Mouse (Mus musculus): Measurements from ENCODE around the gene Rabggtb. TPM values are rescaled to one million over a fixed set of nuclear protein-coding genes. Genes with fewer than 3 reads are reported as not detected.
"Not testable (repeated sequence)": the region's sequence is repeated elsewhere in the genome, so short reads cannot be mapped to it uniquely, and the experiment has no call there.

Gene Rabggtb
- total RNA-seq, 4 experiments from 2014 or later: 67.7 to 75.4 (median 69.2) TPM

DNA sequence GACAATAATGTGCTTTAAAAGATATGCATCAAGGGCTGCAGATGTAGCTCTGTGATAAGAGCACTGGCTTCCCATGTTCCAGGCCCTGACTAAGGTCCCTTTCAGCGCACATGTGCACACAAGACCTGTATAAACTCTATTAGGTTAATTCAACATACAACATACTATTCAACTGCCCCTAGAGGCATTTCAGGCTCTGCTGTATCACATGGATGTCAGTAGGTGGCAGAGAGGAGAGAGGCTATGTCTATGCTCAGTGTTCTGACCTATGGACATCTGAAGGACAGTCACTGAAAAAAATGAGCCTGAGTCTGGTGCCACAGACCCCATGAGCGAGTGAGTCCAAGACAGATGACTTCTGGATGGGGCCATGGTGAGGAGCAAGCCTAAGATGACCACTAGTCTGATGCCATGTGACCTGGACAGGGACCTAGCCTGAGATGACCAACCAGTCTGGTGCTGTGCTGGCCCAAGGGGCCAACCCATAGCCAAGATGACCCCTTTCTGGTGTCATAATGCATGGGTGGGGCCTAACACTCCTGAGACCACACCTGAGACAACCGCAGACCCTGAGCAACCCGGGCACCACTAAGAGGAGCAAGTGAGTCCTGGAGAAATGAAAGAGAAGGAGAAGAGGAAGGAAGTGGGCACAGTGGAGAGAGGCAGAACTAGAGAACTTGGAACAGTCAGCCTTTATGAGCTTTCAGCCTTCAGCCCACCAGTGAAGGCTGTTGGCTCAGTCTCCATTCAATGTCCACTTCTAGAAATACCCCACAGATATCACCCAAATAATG lies 48.0 kb downstream of the Rabggtb start:
- no peak for DNase-seq (ENCODE audit: low spot score in 2 of 2)

DNA sequence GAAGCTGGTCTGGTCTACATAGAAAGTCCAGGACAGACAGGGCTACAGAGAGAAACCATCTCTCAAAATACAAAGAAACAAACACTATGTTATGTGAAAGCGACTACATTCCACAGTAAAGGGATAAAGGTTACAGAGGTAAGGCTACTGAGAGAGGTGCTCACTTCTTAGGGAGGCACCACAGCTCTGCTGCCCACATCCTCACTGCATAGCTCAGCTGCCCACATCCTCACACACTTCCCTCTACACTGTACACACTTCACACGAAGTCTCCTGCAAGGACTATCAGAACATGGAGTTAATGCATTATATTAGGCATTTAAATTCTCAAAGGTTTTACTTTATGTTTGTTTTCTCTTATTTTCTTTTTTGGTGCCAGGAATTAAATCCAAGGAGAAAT lies 49.0 kb downstream of the Rabggtb start:
- no peak for DNase-seq (ENCODE audit: low spot score in 2 of 2)

DNA sequence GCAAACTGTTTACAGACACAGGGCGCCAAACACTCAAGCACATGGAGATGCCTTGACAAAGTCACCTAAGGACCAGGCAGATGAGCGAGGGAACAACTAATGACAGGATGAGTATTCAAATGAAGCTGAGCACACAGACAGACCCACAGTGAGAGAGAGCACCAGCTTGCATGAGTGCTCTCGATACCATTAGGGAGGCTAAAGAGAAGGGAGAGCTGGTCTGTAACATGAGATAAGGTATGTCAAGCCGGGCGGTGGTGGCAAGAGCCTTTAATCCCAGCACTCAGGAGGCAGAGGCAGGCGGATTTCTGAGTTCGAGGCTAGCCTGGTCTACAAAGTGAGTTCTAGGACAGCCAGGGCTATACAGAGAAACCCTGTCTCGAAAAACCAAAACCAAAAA lies 52.4 kb downstream of the Rabggtb start:
- not testable (repeated sequence) for DNase-seq (ENCODE audit: low spot score in 2 of 2)

DNA sequence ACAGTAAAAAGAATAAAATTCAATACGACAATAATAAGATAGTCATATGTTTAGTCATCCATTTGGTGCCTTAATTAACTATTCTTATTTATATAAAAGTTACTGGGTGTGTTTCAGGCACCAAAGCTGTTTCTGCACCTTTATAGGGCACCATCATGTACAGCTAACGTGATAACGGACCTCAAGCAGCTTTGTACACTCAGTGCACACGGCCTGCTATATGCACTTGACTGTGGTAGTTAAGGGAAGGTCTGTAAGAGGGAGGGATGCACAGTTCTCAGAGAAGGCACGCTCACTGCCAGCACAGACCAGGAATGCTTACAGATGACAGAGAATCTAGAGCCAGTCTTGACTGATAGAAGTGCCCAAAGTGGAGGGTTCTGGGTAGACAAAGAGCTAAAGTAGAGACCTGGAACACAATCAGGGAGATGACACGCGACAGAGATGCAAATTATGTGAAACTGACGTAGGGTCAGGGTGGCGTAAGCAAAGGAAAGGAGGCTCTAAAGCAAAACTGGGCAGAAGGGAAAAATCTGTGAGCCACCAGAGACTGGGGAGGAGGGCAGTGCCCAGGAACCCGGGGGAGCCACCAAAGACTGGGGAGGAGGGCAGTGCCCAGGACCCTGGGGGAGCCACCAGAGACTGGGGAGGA lies 54.3 kb downstream of the Rabggtb start:
- DNase-seq (ENCODE audit: low spot score in 2 of 2): no peak

Other genes starting within 250 kb of the Rabggtb start
- gene St6galnac3, start 187.8 kb downstream of the Rabggtb start, total RNA-seq (2022): 10 to 100 TPM; 23.7 to 38.8 (median 30.1) TPM
- not detected for gene Asb17, start 68.8 kb downstream of the Rabggtb start, total RNA-seq (2022)
- gene Msh4, start 6.9 kb downstream of the Rabggtb start, total RNA-seq (2022): under 1 TPM in 3 of 4 experiments, not detected in 1; 0.25 to 0.43 (median 0.40) TPM
- gene Acadm, start 31.6 kb upstream of the Rabggtb start, total RNA-seq (2022): 10 to 100 TPM; 42.0 to 60.0 (median 46.9) TPM
- 10 to 100 TPM; 28.3 to 56.4 (median 43.1) TPM for gene Slc44a5, start 60.4 kb upstream of the Rabggtb start, total RNA-seq (2022)

Data from layer of hippocampus, adult 8-10 months (tissue).